Mouse (Mus musculus): ENCODE measurements around the gene Csmd2.

The Csmd2 gene

DNA sequence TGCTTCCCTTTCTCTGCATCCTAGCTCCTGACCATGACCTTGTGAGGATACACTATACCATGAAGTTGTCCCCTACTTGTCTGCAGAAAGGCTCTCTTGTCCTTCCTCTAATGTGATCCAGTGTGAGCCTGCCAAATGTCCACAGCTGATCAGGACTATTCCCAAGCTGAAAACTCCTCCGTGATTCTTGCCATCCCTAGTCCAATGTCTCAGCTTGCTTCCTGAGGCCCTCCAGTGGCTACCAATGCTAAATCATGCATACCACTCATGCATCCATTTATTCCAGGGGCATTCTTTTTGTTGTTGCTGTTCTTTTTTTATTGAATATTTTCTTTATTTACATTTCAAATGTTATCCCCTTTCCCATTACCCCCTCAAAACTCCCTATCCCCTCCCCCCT, 251.5 kb downstream of the Csmd2 start:
- in situ Hi-C loops (cut with MboI; ENCODE audit: unreplicated experiment in 2 of 2), result no loop called here

DNA sequence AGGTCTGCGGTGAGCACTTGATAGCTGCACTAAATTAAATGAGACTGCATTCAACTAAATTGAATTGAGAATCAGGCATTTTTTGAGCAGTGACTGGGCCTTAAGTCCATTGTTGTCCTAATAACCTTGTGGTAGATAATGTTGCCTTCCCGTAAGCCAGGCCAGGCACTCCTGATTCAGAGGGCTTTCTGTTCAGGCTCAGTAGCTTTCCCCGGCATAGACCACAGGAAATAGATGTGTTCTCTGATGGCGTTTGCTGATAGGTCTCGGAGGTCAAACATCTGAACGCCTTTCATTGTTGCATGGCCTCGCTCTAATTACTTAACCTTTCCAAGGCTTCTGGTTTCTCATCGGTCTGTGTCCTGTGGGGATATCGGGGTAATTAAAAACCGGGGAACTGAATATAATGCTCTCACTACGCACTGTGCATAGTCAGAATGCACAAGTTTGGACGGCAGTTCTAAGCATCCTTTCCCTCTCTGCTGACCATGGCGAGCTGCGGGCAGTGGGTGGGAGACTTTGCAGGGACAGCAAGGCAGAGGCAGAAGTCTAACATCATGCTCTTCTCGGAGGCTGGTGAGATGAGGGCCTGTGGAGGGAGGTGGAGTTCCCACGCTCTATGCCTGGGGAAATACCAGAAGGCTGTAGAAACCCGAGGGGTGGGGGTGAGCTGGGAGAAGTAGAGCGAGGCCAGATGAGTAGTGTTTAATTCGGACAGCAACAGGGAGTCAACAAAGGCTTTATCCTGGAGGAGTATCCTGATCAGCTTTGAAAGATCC, 253.6 kb downstream of the Csmd2 start:
- in situ Hi-C loops (cut with MboI; ENCODE audit: unreplicated experiment in 2 of 2), result no loop called here

DNA sequence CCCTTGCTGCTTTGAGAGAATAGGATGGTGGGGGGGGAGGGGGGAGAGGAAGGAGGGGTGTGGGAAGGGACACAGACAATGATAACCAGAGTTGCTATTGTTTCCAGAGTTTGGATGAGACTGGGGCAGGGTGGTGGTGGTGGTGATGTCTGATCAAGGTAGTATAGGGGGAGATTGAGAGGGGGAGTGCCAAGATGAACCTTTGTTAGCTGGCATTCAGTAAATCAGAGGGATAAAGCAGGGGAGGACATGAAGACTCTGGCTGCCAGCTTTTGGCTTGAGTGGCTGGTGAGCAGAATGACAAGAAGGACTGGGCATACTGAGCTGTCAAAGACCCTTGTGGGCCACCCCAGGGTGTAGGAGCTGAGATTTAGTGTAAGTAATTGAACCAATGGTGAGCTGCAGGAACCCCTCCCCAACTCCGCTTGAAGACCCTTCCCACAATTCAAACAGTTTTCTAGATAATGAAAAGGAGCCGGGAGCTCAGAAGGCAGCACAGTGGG, 254.2 kb downstream of the Csmd2 start:
- in situ Hi-C loops (cut with MboI; ENCODE audit: unreplicated experiment in 2 of 2), result no loop called here

DNA sequence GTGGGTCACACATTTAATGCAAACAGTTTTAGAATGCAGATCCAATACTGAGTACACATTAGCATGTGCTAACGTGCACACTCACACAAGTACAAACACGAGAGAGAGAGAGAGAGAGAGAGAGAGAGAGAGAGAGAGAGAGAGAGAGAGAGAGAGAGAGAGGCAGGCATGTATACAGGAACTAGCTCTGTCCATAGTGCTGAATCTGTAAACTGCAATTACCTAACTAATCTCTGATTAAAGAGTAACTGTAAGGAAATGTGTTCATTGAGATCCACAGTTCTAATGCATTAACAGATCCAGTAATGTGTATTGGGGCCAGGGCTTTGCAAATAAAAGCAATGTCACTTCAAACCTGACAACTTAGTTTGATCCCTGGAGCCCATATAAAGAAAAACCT, 257.5 kb downstream of the Csmd2 start:
- in situ Hi-C loops (cut with MboI; ENCODE audit: unreplicated experiment in 2 of 2), result no loop called here

- in situ Hi-C loops (cut with MboI; ENCODE audit: unreplicated experiment in 2 of 2), result no loop called here
These were observed 261.0 kb downstream of the Csmd2 start for GRCm38 (mm10) chr4:128248676-128249075.

DNA sequence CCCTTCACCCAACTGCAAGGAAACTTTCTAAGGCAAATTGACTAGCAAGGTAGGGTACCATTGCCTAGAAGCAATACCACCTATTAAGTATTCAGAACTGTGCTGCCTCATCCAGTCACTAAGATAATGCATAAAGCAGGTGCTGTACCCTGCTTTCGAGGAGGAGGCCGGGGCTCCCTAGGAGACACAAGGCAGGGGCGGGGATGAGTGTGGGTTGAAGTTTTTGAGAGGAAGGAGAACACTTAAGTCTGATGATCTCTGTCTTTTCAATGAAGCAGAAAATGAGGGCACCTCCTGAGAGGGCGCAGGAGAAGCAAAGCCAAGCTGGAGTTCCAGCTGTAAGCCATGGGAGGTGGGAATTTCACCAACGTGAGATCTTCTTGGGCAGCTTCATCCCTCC, 271.6 kb downstream of the Csmd2 start:
- in situ Hi-C loops (cut with MboI; ENCODE audit: unreplicated experiment in 2 of 2), result no loop called here

DNA sequence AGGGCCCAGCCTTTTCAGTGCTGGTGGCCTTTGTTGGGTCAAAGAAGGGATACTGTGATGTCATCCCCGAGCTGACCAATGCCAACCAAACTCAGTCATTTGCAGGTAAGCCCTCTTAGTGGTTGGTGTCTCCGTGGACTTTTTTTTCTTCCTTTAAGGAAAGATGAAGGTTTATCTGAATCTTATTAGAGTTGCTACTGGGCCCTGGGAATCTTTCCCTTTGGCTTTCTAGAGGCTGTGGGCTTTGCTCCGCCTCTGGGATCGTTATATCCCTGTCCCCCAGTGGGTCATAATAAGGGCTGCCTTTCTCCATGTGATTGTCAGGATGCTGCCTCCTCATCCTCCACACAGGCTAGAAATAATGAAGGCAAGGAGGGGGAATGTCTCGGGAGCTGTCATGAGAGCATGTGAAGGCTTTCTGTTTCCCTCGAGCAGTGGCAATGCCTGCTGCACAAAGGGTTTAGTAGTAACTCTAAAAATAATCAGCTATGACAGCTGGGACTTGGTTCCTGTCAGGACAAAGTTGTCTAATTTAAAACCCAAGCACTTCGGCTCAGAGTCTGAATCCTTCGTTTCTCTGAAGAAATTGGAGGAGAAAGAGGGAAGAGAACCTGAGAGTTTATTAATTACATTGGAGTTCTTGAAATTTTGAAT, 273.4 kb downstream of the Csmd2 start, which contains the start of gene Hmgb4:
Hmgb4 (minus strand) TSS at position 51 of the 654 bp plus-strand sequence.
- in situ Hi-C loops (cut with MboI; ENCODE audit: unreplicated experiment in 2 of 2), result no loop called here

DNA sequence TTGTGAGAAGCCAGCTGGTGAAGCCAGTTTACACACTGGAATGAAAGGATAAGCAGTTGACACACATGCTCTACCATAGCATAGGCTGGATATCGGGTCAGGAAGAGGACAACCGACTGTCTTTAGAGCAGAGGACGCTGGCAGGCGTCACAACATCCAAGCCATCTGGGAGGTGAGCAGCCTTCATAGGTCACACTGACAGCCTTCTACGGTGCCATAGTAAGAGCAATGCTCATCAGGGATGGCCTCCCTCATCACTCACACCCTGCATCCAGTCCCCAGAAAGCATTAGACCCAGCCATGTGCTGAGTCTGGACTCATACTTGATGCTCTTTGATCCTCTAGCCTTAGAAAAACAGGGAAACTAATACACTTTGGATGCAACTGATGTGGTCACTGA, 276.8 kb downstream of the Csmd2 start:
- in situ Hi-C loops (cut with MboI; ENCODE audit: unreplicated experiment in 2 of 2), result no loop called here

DNA sequence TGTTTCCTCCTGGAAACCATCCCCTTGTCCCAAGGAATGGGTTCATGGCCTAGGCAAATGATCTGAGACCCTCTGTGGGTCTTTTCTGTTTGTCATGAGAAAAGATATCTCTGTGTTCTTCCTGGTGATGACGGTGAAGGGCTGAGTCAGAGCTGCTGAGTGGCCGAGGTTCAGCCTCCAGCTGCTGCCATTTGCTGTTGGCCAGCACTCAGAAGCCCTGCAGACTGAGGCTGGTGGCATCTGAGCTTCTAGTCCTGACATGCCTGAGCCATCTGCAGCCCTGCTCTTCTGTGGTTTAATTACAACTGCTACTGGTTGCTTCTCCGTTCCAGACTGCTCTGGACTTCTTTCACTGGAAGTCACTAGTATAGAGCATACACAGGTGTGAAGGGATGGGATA, 277.7 kb downstream of the Csmd2 start:
- in situ Hi-C loops (cut with MboI; ENCODE audit: unreplicated experiment in 2 of 2), result no loop called here

- in situ Hi-C loops (cut with MboI; ENCODE audit: unreplicated experiment in 2 of 2), result no loop called here
These were observed 281.7 kb downstream of the Csmd2 start for GRCm38 (mm10) chr4:128269261-128269875.

DNA sequence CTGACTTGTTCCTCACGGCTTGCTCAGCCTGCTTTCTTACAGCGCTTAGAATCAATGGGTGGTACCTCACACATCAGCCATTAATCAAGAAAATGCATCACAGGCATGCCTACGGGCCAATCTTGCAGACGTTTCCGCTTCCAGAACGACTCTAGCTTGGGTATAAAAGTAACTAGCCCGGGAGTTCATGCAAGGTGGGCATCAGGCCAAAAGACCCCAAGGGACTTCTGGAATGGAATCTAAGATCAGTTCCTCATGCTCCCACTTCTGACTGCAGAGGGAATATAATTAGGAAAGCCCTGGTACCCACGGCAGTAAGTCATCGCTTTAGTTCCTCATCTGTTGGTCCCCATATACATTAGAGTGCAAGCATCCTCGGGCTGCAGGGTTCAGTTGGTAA, 282.5 kb downstream of the Csmd2 start:
- in situ Hi-C loops (cut with MboI; ENCODE audit: unreplicated experiment in 2 of 2), result no loop called here

GRCm38 (mm10) chr4:128270931-128271330, 283.3 kb downstream of the Csmd2 start:
- in situ Hi-C loops (cut with MboI; ENCODE audit: unreplicated experiment in 2 of 2), result no loop called here

DNA sequence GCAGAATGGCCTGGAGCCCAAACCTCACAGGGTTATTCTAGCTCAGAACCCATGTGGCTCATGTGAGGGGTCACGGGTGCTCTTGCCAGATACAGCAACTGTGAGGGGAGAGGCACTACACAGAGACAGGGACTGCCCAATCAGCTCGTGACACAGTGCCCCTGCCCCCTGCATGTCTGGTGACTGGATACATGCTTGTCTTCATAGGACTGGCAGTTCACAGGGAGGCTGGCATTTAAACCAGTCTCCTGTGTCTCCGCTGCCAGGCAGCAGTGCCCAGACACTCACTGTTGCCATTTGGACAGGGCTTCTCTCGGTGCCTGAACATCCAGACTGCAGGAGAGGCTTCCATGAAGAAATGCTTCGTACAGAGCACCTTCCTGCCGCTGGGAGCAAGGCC, 284.8 kb downstream of the Csmd2 start:
- in situ Hi-C loops (cut with MboI; ENCODE audit: unreplicated experiment in 2 of 2), result no loop called here

GRCm38 (mm10) chr4:128273146-128273545, 285.5 kb downstream of the Csmd2 start:
- in situ Hi-C loops (cut with MboI; ENCODE audit: unreplicated experiment in 2 of 2), result no loop called here

DNA sequence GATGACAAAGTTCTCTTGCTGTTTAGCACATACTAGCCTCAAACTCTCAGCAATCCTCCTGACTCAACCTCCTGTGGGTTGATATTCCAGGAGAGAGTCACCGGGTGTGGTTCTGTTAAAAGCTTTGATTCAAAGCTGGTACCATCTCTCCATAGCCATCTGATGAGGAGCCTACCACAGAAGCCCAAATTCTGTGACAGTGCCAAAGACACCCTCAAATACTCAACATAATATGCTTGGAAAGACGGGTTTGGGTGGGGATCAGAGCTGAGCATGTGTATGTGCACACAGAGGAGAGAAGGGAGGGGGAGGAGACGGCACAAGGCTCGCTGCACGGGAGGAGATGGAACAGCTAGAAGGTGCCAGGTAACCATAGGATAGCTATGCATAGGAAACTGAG, 287.5 kb downstream of the Csmd2 start:
- in situ Hi-C loops (cut with MboI; ENCODE audit: unreplicated experiment in 2 of 2), result no loop called here

GRCm38 (mm10) chr4:128275586-128275985, 287.9 kb downstream of the Csmd2 start:
- in situ Hi-C loops (cut with MboI; ENCODE audit: unreplicated experiment in 2 of 2), result no loop called here

GRCm38 (mm10) chr4:128285009-128285408, 297.4 kb downstream of the Csmd2 start:
- in situ Hi-C loops (cut with MboI; ENCODE audit: unreplicated experiment in 2 of 2), result no loop called here

GRCm38 (mm10) chr4:128288095-128288494, 300.4 kb downstream of the Csmd2 start:
- in situ Hi-C loops (cut with MboI; ENCODE audit: unreplicated experiment in 2 of 2), result no loop called here

DNA sequence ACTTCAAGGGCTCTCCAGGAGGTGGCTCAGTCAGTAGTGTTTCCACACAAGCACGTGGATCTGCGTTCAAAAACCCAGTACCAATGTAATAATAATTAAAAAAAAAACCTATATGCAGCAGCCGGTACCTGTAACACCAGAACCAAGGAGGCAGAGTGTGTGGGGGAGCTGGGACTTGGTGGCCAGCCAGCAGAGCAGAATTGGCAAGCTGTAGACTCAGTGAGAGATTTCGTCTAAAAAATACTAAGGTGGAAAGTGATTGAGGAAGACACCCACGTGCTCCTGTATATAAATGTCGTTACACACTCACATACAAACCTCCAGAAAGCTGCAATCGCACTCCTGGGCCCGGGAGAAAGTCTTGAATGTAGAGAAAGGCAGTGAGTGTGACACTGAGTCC, 316.4 kb downstream of the Csmd2 start:
- in situ Hi-C loops (cut with MboI; ENCODE audit: unreplicated experiment in 2 of 2), result no loop called here

DNA sequence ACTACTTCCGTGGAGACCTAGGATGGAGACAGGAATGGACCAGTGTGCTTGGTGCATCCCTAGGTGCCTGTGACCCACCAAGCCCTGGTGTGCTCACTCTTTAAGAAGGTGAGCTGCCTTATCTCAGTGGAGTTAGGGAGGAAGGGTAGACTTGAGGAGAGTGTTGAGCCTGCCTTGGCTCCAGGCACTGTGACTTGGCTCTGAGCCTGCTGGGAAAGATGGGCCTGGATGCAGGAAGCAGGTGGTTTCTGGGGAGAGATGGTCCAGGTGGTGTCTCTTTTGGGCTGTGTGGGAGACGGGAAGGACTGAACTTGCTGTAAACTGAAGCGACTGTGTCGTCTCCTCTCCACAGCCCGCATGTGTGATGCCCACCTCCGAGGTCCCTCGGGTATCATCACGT, 318.4 kb downstream of the Csmd2 start:
- in situ Hi-C loops (cut with MboI; ENCODE audit: unreplicated experiment in 2 of 2), result no loop called here

GRCm38 (mm10) chr4:128315328-128315727, 327.7 kb downstream of the Csmd2 start:
- in situ Hi-C loops (cut with MboI; ENCODE audit: unreplicated experiment in 2 of 2), result no loop called here

- in situ Hi-C loops (cut with MboI; ENCODE audit: unreplicated experiment in 2 of 2), result no loop called here
These were observed 330.3 kb downstream of the Csmd2 start for GRCm38 (mm10) chr4:128317951-128318350.

Data from v-Abl transformed pro-B cells (cell line).